Mouse (Mus musculus) forebrain, postnatal 0 days (tissue): ENCODE results near the gene Mki67. TPM values are rescaled to one million over a fixed set of nuclear protein-coding genes. Genes with fewer than 3 reads are reported as not detected.
A peak's percentile ranks its signal among the peaks of the same experiment; 100 is the strongest.

Source experiments
- ATAC-seq: fragments of 200-750 bp; cut with Nextera tagmentation; 2 replicates; pipeline ENCODE4 v1.8.0; 2017; ENCODE audit warnings: mild to moderate bottlenecking, moderate library complexity
- DNase-seq: peaks from one replicate; pipeline ENCODE4 v3.0.0-alpha.2; 2015
- H3K27ac ChIP-seq: fragments of 300-500 bp; sonication (generic); 2 replicates; pipeline ENCODE4 v1.5.1; 2014; ENCODE audit warnings: low read depth, mild to moderate bottlenecking, antibody characterized with exemption, low read length, moderate library complexity, mixed read lengths
- H3K27me3 ChIP-seq: fragments of 300-500 bp; sonication (generic); 2 replicates; pipeline ENCODE4 v1.6.1; 2014; ENCODE audit warnings: mild to moderate bottlenecking, low read length, mixed read lengths; ENCODE audit not compliant: insufficient read depth
- H3K36me3 ChIP-seq: fragments of 300-500 bp; sonication (generic); 2 replicates; pipeline ENCODE4 v1.6.1; 2014; ENCODE audit warnings: mild to moderate bottlenecking, moderate library complexity; ENCODE audit not compliant: insufficient read depth
- H3K4me1 ChIP-seq: fragments of 300-500 bp; sonication (generic); 2 replicates; pipeline ENCODE4 v1.6.1; 2014; ENCODE audit warnings: antibody characterized with exemption; ENCODE audit not compliant: insufficient read depth
- H3K4me2 ChIP-seq: fragments of 300-500 bp; sonication (generic); 2 replicates; pipeline ENCODE4 v1.6.1; 2014; ENCODE audit warnings: low read depth, mild to moderate bottlenecking, moderate library complexity
- H3K4me3 ChIP-seq: fragments of 300-500 bp; sonication (generic); 2 replicates; pipeline ENCODE4 v1.5.1; 2014; ENCODE audit warnings: low read depth, low read length, mixed read lengths
- H3K9ac ChIP-seq: fragments of 300-500 bp; sonication (generic); 2 replicates; pipeline ENCODE4 v1.6.1; 2014; ENCODE audit warnings: mild to moderate bottlenecking
- H3K9me3 ChIP-seq: fragments of 300-500 bp; sonication (generic); 2 replicates; pipeline ENCODE4 v1.6.1; 2016; ENCODE audit warnings: low read length
- CTCF ChIP-seq: sonication (generic); IDR thresholded peaks from 2 replicates; pipeline ENCODE4 v1.5.1; 2016; ENCODE audit warnings: antibody characterized with exemption, control low read depth, low read depth
- WGBS: fragments of 180-500 bp; shearing (Covaris S2); extraction: QIAGEN DNeasy Blood & Tissue Kit; methylation state at CpG from one replicate; pipeline ENCODE4 v1.1.7; 2014; 5-methylcytosine and 5-hydroxymethylcytosine counted together
- polyA plus RNA-seq: library from polyadenylated mRNA; unstranded; fragments of >200 nt; fragmentation: Nextera tagmentation; extraction: Ambion mirVana; gene quantifications from 2 replicates; pipeline ENCODE4 v1.2.1, GENCODE M21; 2015
- total RNA-seq: library from RNA; depleted of rRNA; stranded (reverse); fragments of >200 nt; gene quantifications from 2 replicates; pipeline ENCODE4 v1.2.3, GENCODE M21; 2014

Gene Mki67
- total and polyA plus RNA-seq, 2 experiments from 2014 or later, result 4.0 to 15.8 TPM

DNA sequence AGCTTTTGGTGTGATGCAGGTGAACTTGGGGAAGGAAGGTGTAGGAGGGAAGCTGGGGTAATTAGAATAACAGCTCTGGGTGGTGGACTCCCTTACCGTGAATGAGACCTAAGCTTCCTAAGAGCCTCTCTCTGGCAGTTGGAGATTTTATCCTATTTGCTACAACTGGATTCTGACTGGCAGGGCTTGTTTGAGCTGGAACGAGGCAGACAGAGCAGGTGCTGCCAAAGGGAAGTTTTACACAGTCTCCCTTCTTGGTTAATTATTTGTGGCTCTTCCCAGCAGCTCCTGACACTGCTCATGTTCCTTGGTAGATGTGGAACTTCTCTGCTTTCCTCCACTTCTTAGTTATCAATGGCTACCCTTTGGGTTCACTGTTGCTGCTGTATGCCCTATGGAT lies 30.9 kb upstream of the Mki67 start:
- Histone ChIP-seq H3K9me3 (no peaks in the 10 kb centered on the region), H3K4me2 (no peak overlapping the region), H3K4me3 (no peak overlapping the region), H3K36me3 (no peaks in the 10 kb centered on the region), H3K27ac (no peak overlapping the region), H3K27me3 (no peaks in the 10 kb centered on the region), H3K9ac (no peak overlapping the region), H3K4me1 (no peaks in the 10 kb centered on the region)
- TF ChIP-seq CTCF, result no peak
- 44% methylated on average over 2 of the region's 2 CpGs for WGBS
- ATAC-seq, result no peak
- DNase-seq, result no peak

DNA sequence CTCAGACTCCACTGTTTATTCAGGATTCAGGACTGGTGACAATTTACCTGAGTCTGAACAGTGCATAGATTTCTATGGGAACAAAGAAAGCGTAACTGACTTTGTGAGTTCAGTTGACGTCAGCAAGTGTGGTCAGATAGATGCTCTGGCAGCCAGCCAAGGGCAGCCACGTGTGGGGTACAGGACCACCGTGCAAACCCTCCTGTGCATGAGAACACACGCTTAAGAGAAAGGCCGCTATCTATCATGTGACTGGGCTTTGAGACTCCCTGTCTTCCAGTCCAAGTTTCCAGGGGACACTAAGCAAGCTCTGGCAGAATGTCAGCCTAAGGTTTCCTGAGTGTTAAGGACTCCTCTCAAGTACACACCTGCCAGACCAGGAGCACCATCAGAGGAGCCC lies 30.4 kb upstream of the Mki67 start:
- ATAC-seq (no peak), DNase-seq (no peak)
- H3K9me3 ChIP-seq, result no peaks in the 10 kb centered on the region
- H3K4me2 ChIP-seq, result no peak overlapping the region
- 49% methylated on average over 6 of the region's 6 CpGs for WGBS
- H3K4me1 ChIP-seq, result no peaks in the 10 kb centered on the region
- H3K36me3 ChIP-seq, result no peaks in the 10 kb centered on the region
- no peak for TF ChIP-seq CTCF
- H3K9ac ChIP-seq, result no peak overlapping the region
- no peak overlapping the region for H3K27ac ChIP-seq
- H3K4me3 ChIP-seq, result no peak overlapping the region
- no peaks in the 10 kb centered on the region for H3K27me3 ChIP-seq

DNA sequence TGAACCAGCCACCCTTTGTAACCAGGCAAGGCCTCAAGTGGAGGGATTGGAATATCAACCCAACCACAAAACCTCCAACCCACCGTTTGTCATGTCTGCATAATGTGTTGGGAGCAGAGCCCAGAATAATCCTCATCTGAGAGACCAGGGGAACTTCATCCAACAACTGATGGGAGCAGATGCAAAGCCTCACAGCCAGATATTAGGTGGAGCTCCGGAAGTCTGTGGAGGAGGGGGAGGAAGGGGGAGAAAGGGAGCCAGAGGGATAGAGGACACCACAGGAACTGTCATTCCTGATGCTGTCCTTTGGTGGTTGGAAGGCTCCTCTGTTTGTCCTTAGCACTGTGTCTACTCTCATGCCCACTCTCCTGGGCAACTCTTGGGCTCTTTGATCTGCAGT lies 28.9 kb upstream of the Mki67 start:
- no peak overlapping the region for H3K4me2 ChIP-seq
- no peak overlapping the region for H3K9ac ChIP-seq
- no peak for TF ChIP-seq CTCF
- H3K27me3 ChIP-seq, result no peaks in the 10 kb centered on the region
- 26% methylated on average over 2 of the region's 2 CpGs for WGBS
- no peak overlapping the region for H3K27ac ChIP-seq
- no peaks in the 10 kb centered on the region for H3K4me1 ChIP-seq
- no peaks in the 10 kb centered on the region for H3K36me3 ChIP-seq
- no peaks in the 10 kb centered on the region for H3K9me3 ChIP-seq
- DNase-seq (no peak), ATAC-seq (no peak)
- no peak overlapping the region for H3K4me3 ChIP-seq

DNA sequence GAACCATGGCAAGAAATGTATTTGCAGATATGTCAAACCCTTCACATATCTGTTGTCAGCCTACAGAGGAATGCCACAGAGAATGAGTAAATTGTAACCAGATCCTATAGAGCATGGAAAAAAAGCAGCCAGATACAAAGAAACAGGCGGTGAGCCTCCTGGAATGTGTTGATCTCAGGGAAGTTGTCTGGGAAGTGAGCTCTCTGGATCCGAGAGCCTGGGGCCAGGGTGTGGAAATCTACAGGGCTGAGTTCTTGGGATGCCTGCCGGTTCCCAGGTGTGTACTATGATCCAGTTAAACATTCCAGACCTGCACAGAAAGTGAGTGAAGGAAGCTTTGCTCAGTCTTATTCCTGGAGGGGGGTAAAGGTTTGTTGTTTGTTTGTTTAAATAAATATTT lies 24.3 kb upstream of the Mki67 start:
- 70% methylated on average over 3 of the region's 3 CpGs for WGBS
- DNase-seq (no peak), ATAC-seq (no peak)
- no peaks in the 10 kb centered on the region for H3K9me3 ChIP-seq
- no peaks in the 10 kb centered on the region for H3K36me3 ChIP-seq
- no peak for TF ChIP-seq CTCF
- no peaks in the 10 kb centered on the region for H3K27me3 ChIP-seq
- no peak overlapping the region for H3K9ac ChIP-seq
- H3K27ac ChIP-seq, result no peak overlapping the region
- H3K4me2 ChIP-seq, result no peak overlapping the region
- H3K4me3 ChIP-seq, result no peak overlapping the region
- H3K4me1 ChIP-seq, result no peaks in the 10 kb centered on the region

DNA sequence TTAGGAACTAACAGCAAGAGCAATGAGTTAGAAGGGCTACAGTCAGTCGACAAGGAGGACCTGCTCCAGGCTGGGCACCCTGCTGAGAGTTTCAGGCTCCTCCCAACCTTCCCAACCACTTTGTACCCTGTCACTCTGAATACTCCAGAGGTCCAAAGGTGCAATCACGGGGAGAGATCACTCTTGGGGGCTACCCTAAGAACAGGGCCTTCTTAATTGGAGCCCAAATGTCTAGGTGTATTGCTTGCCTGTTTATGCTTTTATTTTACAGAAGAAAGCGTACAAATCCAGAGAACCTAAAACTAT lies 20.4 kb upstream of the Mki67 start:
- H3K27me3 ChIP-seq, result no peaks in the 10 kb centered on the region
- no peak for TF ChIP-seq CTCF
- WGBS, result 35% methylated on average over 3 of the region's 3 CpGs
- no peaks in the 10 kb centered on the region for H3K4me1 ChIP-seq
- H3K9ac ChIP-seq, result no peak overlapping the region
- H3K4me2 ChIP-seq, result peak overlapping the region; percentile 47; the same call in 1 of the 2 replicates
- DNase-seq, result no peak
- no peak overlapping the region for H3K4me3 ChIP-seq
- no peak overlapping the region for H3K27ac ChIP-seq
- no peaks in the 10 kb centered on the region for H3K9me3 ChIP-seq
- no peak for ATAC-seq
- no peaks in the 10 kb centered on the region for H3K36me3 ChIP-seq

DNA sequence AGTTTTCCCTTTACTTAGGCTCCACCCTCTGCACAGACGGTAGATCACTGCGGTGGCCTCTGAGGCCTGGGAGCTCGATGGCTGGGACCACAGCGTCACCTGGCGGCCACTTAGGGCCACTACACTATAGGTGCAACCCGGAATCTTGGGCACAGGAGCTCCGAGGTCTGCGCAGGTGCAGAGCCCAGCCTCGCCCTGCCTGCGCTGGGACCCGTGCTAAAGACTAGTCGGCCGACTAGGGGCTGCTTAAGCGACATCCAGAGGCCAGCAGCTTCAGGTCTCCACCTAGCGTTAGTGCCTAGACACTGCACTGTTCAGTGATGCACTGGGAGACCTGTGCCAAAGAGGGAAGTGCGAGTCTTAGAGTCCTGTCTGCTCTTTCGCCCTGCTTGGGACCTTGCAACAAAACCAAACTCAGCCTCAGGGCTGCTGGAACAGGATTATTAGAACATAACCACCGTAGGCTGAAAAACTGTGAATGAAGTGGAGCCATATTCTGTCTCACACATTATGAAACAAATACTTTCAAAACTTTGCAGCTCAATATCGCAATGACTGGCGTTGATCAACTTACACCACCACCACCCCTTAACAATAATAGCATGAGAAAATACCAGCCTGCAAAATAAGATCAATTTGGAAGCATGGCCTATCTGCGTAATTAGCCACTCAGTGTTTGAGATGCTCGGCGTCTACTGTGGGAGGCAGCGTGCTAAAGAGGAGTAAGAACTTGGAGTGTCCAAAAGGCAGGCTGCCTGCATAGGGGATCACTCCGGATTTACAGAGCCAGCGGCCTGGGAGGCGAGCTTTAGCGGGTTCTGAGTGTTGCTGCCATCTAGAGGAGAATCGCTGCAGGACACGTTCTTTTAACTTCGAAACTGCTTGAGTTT lies 19.8 kb upstream of the Mki67 start:
- 12% methylated on average over 31 of the region's 31 CpGs for WGBS
- Histone ChIP-seq H3K4me2 (peak overlapping the region; percentile 47), H3K9ac (no peak overlapping the region; the same call in 1 of the 2 replicates), H3K27me3 (no peaks in the 10 kb centered on the region), H3K4me1 (no peaks in the 10 kb centered on the region), H3K9me3 (no peaks in the 10 kb centered on the region), H3K27ac (no peak overlapping the region), H3K4me3 (0 out of 2 replicates have a peak overlapping the region, but pooled peaks have one; percentile 6), H3K36me3 (no peaks in the 10 kb centered on the region)
- peak; percentile 94 for TF ChIP-seq CTCF
- ATAC-seq, result peak; percentile 93
- peak; percentile 93 for DNase-seq

DNA sequence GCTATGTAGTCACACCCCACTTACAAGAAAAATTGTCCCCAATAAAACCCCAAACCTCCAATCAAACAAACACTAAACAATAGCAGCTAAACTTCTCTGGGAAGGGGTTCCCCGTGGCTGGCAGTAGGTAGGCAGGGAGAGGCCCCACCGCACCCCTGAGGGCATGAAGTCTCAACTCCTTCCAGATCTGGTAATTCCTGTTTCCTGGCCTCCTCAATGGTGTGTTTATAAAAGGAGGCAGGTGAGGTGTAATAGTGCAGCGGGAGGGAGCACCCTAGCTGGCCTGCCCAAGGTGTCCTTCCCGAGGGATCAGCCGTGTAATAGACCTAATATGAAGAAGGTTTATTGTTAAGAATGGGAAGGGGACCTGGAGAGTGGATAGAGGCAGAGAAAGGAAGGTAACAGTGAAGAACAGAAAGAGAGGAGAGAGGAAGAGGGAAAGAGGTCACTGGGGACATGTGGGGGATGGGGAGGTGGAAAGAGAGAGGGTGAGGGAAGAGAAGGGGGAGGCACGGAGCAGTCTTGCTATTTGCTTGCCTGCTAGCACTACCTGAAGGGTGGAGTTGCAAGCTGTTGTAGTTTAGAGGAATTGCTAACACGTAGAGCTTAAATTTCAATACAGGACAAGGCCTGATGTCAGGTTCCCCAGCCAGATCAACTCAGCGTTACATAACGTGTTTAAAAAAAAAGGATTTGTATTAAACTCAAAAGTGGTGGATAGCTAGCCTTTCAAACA lies 18.9 kb upstream of the Mki67 start:
- H3K36me3 ChIP-seq, result no peaks in the 10 kb centered on the region
- no peak overlapping the region for H3K27ac ChIP-seq
- no peak for ATAC-seq
- 82% methylated on average over 9 of the region's 9 CpGs for WGBS
- H3K4me2 ChIP-seq, result 0 out of 2 replicates have a peak overlapping the region, but pooled peaks have one; percentile 47
- no peak for TF ChIP-seq CTCF
- H3K9ac ChIP-seq, result no peak overlapping the region
- no peaks in the 10 kb centered on the region for H3K9me3 ChIP-seq
- no peaks in the 10 kb centered on the region for H3K27me3 ChIP-seq
- no peak overlapping the region for H3K4me3 ChIP-seq
- H3K4me1 ChIP-seq, result no peaks in the 10 kb centered on the region
- DNase-seq, result no peak
